Mouse (Mus musculus): ENCODE results near the gene Galnt15.

Galnt15 gene

GRCm38 (mm10) chr14:32028681-32029091, at the start of gene Galnt15:
Gene Galnt15 (plus strand): TSS chr14:32028989.
- DNase-seq (ENCODE audit: low read depth, low spot score), result no peak

- no peak for DNase-seq (ENCODE audit: low read depth, low spot score)
These were observed 34.8 kb upstream of the Galnt15 start for GRCm38 (mm10) chr14:31994021-31994420.

- DNase-seq (ENCODE audit: low read depth, low spot score), result no peak
These were observed 27.8 kb upstream of the Galnt15 start for GRCm38 (mm10) chr14:32000941-32001340.

DNA sequence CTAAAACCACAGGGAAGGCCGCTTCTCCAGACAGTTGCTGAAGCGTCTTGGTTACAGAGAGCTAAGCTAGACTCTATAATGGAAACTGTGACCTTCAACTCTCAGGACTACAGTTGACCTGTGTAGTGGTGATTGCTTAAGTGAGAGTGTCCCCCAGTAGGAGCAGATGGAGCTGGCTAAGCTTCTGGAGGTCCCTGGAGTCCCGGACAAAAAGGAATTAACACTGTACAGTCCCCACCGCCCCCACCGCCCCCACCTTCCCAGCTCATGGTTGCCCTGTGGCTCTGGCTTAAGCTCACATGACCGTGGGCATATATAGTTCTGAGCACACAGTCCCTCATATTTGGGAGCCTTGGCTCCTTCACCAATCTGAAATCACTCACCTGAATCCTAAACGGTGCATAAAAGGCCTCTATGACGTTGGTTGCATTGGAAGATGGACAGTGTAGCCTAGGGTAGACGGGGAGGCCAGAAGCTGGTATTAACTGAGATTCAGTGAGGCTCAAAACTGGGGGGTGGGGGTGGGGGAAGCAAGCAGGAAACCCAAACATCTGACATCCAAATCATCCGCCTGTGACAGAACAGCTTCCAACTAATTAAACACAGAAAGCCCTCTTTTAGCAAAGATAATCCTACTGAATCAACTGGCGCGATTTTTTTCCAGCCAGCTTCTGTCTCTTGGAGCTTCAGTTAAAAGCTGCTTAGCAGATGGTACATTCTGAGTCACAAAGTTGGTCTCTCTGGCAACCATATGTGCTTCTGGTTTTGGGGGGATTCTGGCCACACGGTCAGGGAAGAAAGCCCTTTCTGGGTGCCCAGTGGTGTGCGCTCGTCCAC, 26.1 kb upstream of the Galnt15 start:
- DNase-seq (ENCODE audit: low read depth, low spot score), result no peak

DNA sequence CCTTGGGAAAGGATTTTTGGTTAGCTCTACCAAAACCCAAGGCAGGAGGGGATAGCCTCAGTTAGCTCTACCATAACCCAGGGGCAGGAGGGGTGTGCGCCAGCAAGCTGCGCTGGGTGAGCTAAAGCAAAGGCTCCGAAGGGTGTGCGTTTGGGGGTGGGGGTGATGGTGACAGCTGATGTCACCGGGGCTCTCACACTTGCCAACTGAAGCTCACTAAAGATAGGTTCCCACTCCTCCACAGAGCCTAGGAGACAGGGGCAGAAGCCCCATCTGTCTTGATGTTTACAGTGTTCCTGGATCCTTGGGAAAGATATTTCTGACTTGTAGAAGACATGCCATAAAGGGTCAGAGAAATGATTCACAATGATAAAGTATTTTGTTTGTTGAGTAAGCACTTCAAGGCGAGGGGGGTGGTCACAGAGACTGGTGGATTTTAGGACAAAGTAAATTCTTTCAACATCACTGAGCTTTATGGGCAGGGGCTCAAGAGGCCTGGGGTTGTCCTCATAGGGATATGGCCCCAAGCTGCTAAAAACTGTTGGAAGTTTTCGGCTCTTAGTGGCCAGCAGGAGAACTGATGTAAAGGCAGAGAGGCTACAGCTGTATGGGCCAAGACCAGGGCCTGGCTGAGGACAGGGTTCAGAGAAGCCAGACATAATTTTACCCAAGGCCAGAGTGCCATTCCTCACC, 24.7 kb upstream of the Galnt15 start:
- DNase-seq (ENCODE audit: low read depth, low spot score), result no peak

DNA sequence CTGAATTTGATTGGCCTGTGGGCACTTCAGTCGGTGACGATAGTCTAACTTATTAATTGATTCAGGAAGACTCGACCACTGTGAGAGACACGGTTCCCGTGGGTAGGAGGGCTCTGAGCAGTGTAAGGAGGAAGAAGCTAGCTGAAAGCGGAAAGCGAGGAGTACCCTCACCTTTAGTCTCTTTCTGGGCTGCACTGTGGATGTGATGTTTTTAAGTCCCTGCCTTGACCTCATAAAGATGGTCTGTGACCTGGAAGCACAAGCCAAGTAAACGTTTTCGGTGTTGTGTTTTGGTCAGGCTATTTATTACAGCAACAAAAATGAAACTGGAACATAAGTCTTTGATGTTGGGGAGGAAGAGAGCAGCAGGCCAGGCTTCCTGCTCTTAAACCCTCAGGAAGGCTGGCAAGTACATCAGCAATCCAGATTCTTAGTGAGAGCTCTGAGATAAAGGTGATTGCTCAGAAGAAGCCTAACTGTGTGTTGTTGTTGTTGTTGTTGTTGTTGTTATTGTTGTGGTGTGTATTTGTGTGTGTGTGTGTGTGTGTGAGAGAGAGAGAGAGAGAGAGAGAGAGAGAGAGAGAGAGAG, 23.0 kb upstream of the Galnt15 start:
- no peak for DNase-seq (ENCODE audit: low read depth, low spot score)

DNA sequence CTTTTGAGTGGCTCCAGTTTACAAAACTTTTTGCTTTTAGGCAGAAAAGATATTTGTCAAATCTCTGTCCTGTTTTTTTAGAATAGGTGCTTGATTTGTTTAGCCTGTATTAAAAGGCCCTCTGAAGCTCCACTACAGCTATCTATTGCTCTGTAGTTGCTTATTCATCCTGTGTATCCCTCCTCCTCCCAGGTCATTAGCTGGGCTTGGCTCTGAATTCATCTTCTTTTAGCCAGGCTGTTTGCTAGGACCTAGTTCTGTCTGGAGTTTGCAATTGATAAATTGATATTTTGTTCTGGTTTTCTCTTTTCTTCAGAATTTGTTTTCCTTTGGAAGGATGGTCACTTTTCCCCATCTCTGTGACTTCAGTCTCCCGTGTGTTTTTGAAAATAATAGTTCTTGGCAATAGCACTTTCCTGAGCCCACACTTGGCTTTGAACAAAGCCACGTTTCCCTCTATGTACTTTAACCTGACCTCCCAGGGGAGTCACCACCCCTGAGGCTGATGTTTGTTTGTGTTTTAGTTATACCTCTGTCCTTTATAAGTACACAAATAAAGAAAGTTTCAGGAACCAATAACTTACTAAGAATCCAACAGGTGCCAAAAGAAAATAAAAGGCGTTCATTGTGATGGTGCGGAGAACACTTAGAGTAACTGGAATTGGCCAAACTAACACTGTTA, 21.0 kb upstream of the Galnt15 start:
- no peak for DNase-seq (ENCODE audit: low read depth, low spot score)

DNA sequence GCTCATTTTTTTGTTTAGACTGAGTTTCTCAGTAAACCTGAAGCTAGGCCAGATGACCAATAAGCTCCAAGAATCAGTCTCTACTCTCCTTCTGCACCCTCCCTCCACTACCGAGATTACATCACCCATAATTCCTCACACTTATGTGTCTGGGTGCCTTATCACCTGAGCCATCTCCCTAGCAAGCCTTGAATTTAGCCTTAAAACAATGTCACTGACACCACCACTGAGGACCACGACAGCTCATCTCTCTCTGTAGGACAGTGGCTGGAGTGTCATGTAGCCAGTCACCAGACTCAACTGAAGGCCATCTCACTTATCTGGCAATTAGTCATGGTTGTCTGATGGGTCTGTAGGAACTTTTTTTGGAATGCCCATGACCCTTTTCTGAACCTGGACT, 19.1 kb upstream of the Galnt15 start:
- DNase-seq (ENCODE audit: low read depth, low spot score), result no peak

- DNase-seq (ENCODE audit: low read depth, low spot score), result no peak
These were observed 17.1 kb upstream of the Galnt15 start for GRCm38 (mm10) chr14:32011547-32012304.

DNA sequence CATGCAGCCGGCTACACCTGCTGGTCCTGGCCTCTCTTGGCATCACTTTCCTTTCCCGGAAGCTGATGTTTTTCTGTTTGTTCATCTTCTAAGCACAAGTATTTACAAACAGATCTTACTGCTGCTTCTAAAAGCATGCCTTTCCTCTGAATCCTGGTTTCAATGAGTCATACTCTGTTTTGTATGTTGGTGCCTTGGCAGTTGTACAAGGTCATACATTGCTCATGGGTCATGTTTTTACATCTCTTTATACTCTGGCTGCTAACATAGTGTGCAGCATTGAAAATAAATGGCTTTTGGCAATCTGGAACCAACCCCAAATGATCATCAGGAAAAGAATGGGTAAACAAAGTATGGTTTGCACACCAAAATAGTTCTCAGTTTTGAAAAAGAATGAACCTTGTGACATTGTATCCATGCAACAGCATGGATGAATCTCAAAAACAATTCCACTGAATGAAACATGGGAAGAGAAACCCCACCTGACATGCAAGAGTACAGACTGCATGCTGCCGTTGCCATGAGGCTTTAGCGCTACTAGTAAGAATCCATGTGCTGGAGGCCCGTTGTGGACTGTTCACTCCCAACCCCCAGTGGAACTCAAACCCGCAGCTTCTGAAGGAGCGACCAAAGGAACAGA, 13.5 kb upstream of the Galnt15 start:
- no peak for DNase-seq (ENCODE audit: low read depth, low spot score)

DNA sequence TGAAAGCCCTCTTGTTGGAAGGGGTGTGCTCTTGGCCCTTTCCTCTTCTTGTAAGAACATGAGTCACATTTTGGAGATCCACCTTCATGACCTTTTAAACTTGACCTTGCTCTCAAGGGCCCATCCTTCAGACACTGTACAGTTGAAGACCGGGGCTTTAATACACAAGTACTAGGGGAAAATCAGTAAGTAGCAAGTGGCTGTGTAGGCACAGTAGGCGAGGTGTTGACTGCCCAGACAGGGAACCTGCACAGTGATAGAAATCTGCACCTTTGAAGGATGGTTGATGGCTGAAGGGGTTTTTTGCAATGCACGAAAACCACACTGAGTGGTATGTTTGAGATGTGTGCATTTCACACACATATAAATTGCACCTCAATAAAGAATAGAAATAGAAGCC, 12.3 kb upstream of the Galnt15 start:
- no peak for DNase-seq (ENCODE audit: low read depth, low spot score)

DNA sequence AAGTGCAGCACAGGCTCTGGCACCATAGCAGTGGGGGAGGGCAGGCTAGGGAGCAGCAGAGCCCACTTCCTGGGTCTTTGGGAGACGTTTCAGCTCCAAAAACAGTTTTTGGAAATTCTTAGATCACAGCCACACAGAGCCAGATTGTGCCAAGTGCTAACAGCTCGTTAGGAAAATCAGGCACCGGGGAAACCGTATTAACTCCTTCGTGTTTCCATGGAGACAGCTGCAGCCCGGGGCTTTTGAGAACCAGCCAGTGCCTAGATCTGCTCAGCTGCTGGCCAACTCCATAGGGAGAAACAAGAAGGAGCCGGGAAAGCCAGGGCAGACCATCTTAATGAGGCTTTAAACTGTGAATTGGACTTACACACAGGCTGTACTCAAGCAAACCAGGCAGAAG, 11.9 kb upstream of the Galnt15 start:
- DNase-seq (ENCODE audit: low read depth, low spot score), result no peak

GRCm38 (mm10) chr14:32017448-32017847, 11.3 kb upstream of the Galnt15 start:
- DNase-seq (ENCODE audit: low read depth, low spot score), result no peak

GRCm38 (mm10) chr14:32019091-32019490, 9.7 kb upstream of the Galnt15 start:
- no peak for DNase-seq (ENCODE audit: low read depth, low spot score)

DNA sequence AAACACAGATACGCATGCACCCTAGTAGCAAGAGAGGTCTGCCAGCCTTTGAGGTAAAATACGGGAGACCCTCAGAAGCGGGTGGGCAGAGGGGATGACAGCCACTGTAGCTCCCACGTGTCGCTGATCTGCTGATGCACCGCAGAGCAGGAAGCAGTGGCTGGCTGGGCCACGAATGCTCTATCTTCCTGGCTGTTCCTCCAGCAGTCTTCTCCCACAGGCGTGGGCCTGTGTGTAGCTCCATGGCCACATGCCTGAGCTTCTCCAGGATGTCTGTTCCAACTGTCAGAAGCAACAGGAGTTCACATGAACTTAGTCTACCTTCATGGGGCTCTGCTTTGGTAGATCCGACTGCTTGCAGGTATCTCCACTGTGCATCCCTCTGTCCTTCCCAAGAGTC, 6.8 kb upstream of the Galnt15 start:
- DNase-seq (ENCODE audit: low read depth, low spot score), result no peak

- DNase-seq (ENCODE audit: low read depth, low spot score), result no peak
These were observed 6.3 kb upstream of the Galnt15 start for GRCm38 (mm10) chr14:32022450-32022849.

GRCm38 (mm10) chr14:32023891-32024290, 4.9 kb upstream of the Galnt15 start:
- DNase-seq (ENCODE audit: low read depth, low spot score), result no peak

GRCm38 (mm10) chr14:32027218-32027617, 1.6 kb upstream of the Galnt15 start:
- no peak for DNase-seq (ENCODE audit: low read depth, low spot score)

DNA sequence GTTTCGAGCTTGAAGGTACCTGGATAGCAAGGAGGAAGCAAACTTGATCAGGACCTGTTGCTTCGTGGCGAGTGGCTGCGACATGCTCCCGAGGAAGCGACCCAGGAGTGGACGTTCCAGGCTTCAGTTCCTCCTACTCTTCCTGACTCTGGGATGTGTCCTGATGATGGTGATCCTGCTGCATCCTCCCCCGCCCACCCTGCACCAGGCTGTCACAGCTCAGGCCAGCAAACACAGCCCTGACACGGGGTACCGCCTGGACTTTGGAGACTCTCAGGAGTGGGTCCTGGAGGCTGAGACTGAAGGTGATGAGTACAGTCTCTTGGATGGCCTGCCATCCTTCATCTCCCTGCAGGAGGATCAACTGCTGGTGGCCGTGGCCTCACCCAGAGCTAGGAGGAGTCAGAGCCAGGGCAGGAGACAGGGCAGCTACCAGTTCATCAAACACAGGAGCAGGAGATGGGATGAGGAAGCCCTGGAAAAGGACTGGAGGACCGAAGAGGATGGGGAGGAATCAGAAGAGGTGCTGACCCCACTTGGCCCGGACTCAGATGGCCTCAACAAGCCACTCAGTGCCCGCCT, 713 bp downstream of the Galnt15 start:
- DNase-seq (ENCODE audit: low read depth, low spot score), result no peak

- no peak for DNase-seq (ENCODE audit: low read depth, low spot score)
These were observed 1.3 kb downstream of the Galnt15 start for GRCm38 (mm10) chr14:32030073-32030472.

DNA sequence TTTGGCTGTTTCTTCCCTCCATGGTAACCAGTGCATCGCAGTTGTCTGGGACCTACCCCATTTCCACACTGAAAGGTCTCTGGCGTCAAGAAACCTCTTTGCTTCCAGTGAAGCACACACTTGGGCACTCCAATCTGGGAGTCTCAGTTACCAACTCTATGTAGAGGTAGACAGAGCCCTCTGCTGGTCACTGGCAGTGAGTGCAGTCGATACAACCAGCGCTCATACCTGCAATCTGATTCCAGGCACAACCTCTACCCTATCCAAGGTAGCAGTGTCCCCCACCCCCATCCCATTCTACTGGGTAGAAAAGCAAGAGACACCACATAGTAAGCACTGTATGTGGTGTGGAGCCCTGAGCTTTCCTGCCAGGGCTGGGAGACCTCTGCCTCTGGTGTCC, 3.7 kb downstream of the Galnt15 start:
- peak; percentile 48 for DNase-seq (ENCODE audit: low read depth, low spot score)

Measured in c-Kit-negative CD71-positive TER-119-positive erythroid progenitor cells, embryonic 14.5 days (primary cell).